Mouse (Mus musculus): Measurements from ENCODE around the gene Rpp25l. TPM values are rescaled to one million over a fixed set of nuclear protein-coding genes. Genes with fewer than 3 reads are reported as not detected.

Gene Rpp25l
- total RNA-seq, 1 experiment = 67.7 TPM

DNA sequence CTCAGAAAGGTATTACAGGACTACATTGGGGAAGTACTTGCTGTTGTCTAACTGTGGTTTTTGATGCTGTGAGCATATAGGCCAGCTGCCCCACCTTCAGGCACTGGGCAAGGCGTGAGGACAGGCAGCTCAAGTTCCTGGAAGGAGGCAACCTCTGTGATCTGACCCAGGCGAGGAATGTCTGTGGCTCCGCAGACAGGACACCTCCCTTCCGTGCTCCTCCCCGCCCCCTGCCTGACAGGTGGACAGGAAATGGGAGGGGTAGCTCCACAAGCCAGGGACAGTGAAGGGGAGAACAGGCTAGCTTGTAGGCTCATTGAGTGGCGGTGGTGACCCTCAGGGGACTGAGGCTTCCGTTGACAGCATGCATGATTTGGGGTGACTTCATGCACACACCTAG is 48.8 kb downstream of the Rpp25l start:
- H3K27ac ChIP-seq (ENCODE audit: insufficient read depth, low read depth, low read length, poor library complexity, severe bottlenecking) = no peak overlapping the region
- in situ Hi-C loops (cut with MboI; ENCODE audit: low sequenced_read_pairs in 2 of 2, unreplicated experiment in 2 of 2) = no loop called here
- H3K4me1 ChIP-seq (ENCODE audit: control insufficient read depth in 2 of 2, insufficient read depth in 2 of 2, low read length in 2 of 2, poor library complexity in 1 of 2) = peaks cover 3 to 34% of the 10 kb centered on the region in 2 experiments; a peak in 3 of 4 replicates
- H3K9ac ChIP-seq (ENCODE audit: insufficient read depth, low read depth, low read length, poor library complexity, severe bottlenecking) = no peak overlapping the region
- H3K4me3 ChIP-seq (ENCODE audit: insufficient read depth in 1 of 2, low read depth in 1 of 2, low read length in 2 of 2, poor library complexity in 1 of 2, severe bottlenecking in 1 of 2) = no peak overlapping the region
- DNase-seq (ENCODE audit: low read depth, low spot score) = no peak
- no peaks in the 10 kb centered on the region; the same call in 1 of the 2 replicates for H3K36me3 ChIP-seq (ENCODE audit: control insufficient read depth, insufficient read depth, low read length, poor library complexity, severe bottlenecking)
- TF ChIP-seq HCFC1 (IDR thresholded peaks at IDR 0.05; ENCODE audit: borderline replicate concordance, insufficient read depth, low read length) (no peak), CHD2 (IDR thresholded peaks at IDR 0.05; ENCODE audit: low read depth, low read length) (no peak), ZNF384 (IDR thresholded peaks at IDR 0.05; ENCODE audit: low read depth, low read length) (no peak), ZC3H11A (IDR thresholded peaks at IDR 0.05; ENCODE audit: borderline replicate concordance, low read depth, low read length) (no peak), MAFK (IDR thresholded peaks at IDR 0.05; ENCODE audit: insufficient read depth, low read depth, low read length) (no peak)
- no peaks in the 10 kb centered on the region for H3K9me3 ChIP-seq (ENCODE audit: control insufficient read depth, insufficient read depth, low read depth, low read length)

DNA sequence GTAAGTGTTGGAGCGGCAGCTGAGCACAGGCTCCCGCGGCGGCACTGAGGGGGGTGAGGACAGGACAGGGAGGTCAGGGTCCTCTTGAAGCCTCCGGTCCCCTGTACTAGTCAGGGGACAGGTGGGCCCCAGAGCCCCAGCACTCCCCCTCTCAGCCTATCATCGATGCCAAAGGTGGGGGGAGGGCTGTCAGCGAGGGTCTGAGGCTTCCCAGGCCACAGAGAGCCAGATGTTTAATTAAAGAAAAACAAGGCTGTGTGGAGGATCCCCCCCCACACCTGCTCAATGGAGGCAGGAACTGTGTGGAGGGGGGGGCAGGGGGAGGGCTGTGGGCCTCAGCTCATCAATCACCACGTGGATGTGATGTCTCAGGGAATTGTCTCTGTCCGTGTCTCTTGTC is 49.7 kb downstream of the Rpp25l start:
- in situ Hi-C loops (cut with MboI; ENCODE audit: low sequenced_read_pairs in 2 of 2, unreplicated experiment in 2 of 2) = no loop called here
- H3K9me3 ChIP-seq (ENCODE audit: control insufficient read depth, insufficient read depth, low read depth, low read length) = no peaks in the 10 kb centered on the region
- H3K4me3 ChIP-seq (ENCODE audit: insufficient read depth in 1 of 2, low read depth in 1 of 2, low read length in 2 of 2, poor library complexity in 1 of 2, severe bottlenecking in 1 of 2) = no peak overlapping the region
- H3K4me1 ChIP-seq (ENCODE audit: control insufficient read depth in 2 of 2, insufficient read depth in 2 of 2, low read length in 2 of 2, poor library complexity in 1 of 2) = peaks cover 5 to 41% of the 10 kb centered on the region in 2 experiments; a peak in 3 of 4 replicates
- TF ChIP-seq ZNF384 (IDR thresholded peaks at IDR 0.05; ENCODE audit: low read depth, low read length) (no peak), HCFC1 (IDR thresholded peaks at IDR 0.05; ENCODE audit: borderline replicate concordance, insufficient read depth, low read length) (no peak), MAFK (IDR thresholded peaks at IDR 0.05; ENCODE audit: insufficient read depth, low read depth, low read length) (no peak), CHD2 (IDR thresholded peaks at IDR 0.05; ENCODE audit: low read depth, low read length) (no peak), ZC3H11A (IDR thresholded peaks at IDR 0.05; ENCODE audit: borderline replicate concordance, low read depth, low read length) (no peak)
- H3K36me3 ChIP-seq (ENCODE audit: control insufficient read depth, insufficient read depth, low read length, poor library complexity, severe bottlenecking) = no peaks in the 10 kb centered on the region; the same call in 1 of the 2 replicates
- no peak for DNase-seq (ENCODE audit: low read depth, low spot score)
- no peak overlapping the region for H3K27ac ChIP-seq (ENCODE audit: insufficient read depth, low read depth, low read length, poor library complexity, severe bottlenecking)
- no peak overlapping the region for H3K9ac ChIP-seq (ENCODE audit: insufficient read depth, low read depth, low read length, poor library complexity, severe bottlenecking)

DNA sequence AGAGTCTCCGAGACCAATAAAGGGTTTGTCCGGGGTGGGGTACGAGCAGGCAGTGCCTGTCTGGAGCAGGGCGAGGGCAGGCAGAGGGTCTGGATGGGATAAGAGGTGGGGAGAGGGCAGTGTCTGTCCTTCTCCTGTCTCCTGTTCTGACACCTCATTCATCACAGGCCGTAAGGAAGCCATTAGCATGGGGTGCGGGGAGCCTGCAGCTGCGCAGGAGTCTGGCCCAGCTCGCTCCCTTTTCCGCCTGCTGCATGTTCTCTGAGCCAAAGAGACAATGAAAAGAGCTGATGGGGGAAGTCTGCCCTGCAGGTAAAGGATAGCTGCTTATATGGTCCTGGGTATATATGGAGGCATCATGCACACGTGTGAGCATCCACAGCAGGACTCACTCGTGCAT is 50.6 kb downstream of the Rpp25l start:
- peaks cover 5 to 46% of the 10 kb centered on the region in 2 experiments; a peak in 3 of 4 replicates for H3K4me1 ChIP-seq (ENCODE audit: control insufficient read depth in 2 of 2, insufficient read depth in 2 of 2, low read length in 2 of 2, poor library complexity in 1 of 2)
- no peak overlapping the region for H3K27ac ChIP-seq (ENCODE audit: insufficient read depth, low read depth, low read length, poor library complexity, severe bottlenecking)
- no peak overlapping the region for H3K4me3 ChIP-seq (ENCODE audit: insufficient read depth in 1 of 2, low read depth in 1 of 2, low read length in 2 of 2, poor library complexity in 1 of 2, severe bottlenecking in 1 of 2)
- TF ChIP-seq MAFK (IDR thresholded peaks at IDR 0.05; ENCODE audit: insufficient read depth, low read depth, low read length) = no peak
- no peak for TF ChIP-seq ZC3H11A (IDR thresholded peaks at IDR 0.05; ENCODE audit: borderline replicate concordance, low read depth, low read length)
- TF ChIP-seq ZNF384 (IDR thresholded peaks at IDR 0.05; ENCODE audit: low read depth, low read length) = no peak
- TF ChIP-seq HCFC1 (IDR thresholded peaks at IDR 0.05; ENCODE audit: borderline replicate concordance, insufficient read depth, low read length) = no peak
- TF ChIP-seq CHD2 (IDR thresholded peaks at IDR 0.05; ENCODE audit: low read depth, low read length) = no peak
- H3K9ac ChIP-seq (ENCODE audit: insufficient read depth, low read depth, low read length, poor library complexity, severe bottlenecking) = no peak overlapping the region
- no peaks in the 10 kb centered on the region; the same call in none of the 2 replicates for H3K36me3 ChIP-seq (ENCODE audit: control insufficient read depth, insufficient read depth, low read length, poor library complexity, severe bottlenecking)
- in situ Hi-C loops (cut with MboI; ENCODE audit: low sequenced_read_pairs in 2 of 2, unreplicated experiment in 2 of 2) = no loop called here
- H3K9me3 ChIP-seq (ENCODE audit: control insufficient read depth, insufficient read depth, low read depth, low read length) = no peaks in the 10 kb centered on the region
- DNase-seq (ENCODE audit: low read depth, low spot score) = no peak

Other genes with a start within 250 kb of the Rpp25l start
- 9.7 and 13.1 TPM in 2 replicates for gene Kif24, start 248.6 kb downstream of the Rpp25l start, total RNA-seq (2012; rRNA removed)
- gene Nudt2, start 248.4 kb downstream of the Rpp25l start, total RNA-seq (2012; rRNA removed) = 11.9 and 19.8 TPM in 2 replicates
- gene AI464131, start 210.5 kb downstream of the Rpp25l start, total RNA-seq (2012; rRNA removed) = 6.4 and 11.6 TPM in 2 replicates
- gene 1110017D15Rik, start 196.2 kb downstream of the Rpp25l start, total RNA-seq (2012; rRNA removed) = not detected in 2 replicates
- 2.9 TPM in 2 replicates for gene Fam219a, start 144.0 kb downstream of the Rpp25l start, total RNA-seq (2012; rRNA removed)
- 1.7 and 2.0 TPM in 2 replicates for gene Dnaic1, start 143.8 kb downstream of the Rpp25l start, total RNA-seq (2012; rRNA removed)
- 4.7 and 5.8 TPM in 2 replicates for gene Enho, start 73.2 kb downstream of the Rpp25l start, total RNA-seq (2012; rRNA removed)
- 17.0 and 19.9 TPM in 2 replicates for gene Cntfr, start 16.4 kb downstream of the Rpp25l start, total RNA-seq (2012; rRNA removed)
- 13.5 and 20.9 TPM in 2 replicates for gene Il11ra1, start 13.5 kb downstream of the Rpp25l start, total RNA-seq (2012; rRNA removed)
- gene Dctn3, start 9.6 kb upstream of the Rpp25l start, total RNA-seq (2012; rRNA removed) = 87.0 and 90.9 TPM in 2 replicates
- 0.11 TPM in 1 of 2 replicates, not detected in the other for gene Arid3c, start 17.6 kb upstream of the Rpp25l start, total RNA-seq (2012; rRNA removed)
- gene Galt, start 41.7 kb upstream of the Rpp25l start, total RNA-seq (2012; rRNA removed) = 26.9 and 34.9 TPM in 2 replicates
- 198 and 230 TPM in 2 replicates for gene Sigmar1, start 42.6 kb upstream of the Rpp25l start, total RNA-seq (2012; rRNA removed)
- 11.4 and 14.6 TPM in 2 replicates for gene Ccl27a, start 60.7 kb upstream of the Rpp25l start, total RNA-seq (2012; rRNA removed)
- gene Gm21541, start 190.1 kb upstream of the Rpp25l start, total RNA-seq (2012; rRNA removed) = not detected in 2 replicates
- 1.9 TPM in 1 of 2 replicates, not detected in the other for gene Gm20878, start 228.0 kb upstream of the Rpp25l start, total RNA-seq (2012; rRNA removed)

All from ES-E14 (cell line).